Comparison of ENCODE assay signal across 25 mouse cellular contexts in genomic region chr11:11794626-11795025, GRCm38 (mm10). TPM values are rescaled to one million over a fixed set of nuclear protein-coding genes. Genes with fewer than 3 reads are reported as not detected.
DNase-seq lines count a peak whose midpoint lies in the region; ATAC-seq and TF ChIP-seq lines count a peak whose summit lies in the region.
"Had no signal": no experiment of that assay in that cellular context is flagged by ENCODE, and none has a peak within 500 bp of the region (broad histone marks: within the 10 kb centered on the region; RNA-seq: fewer than 3 reads in every experiment).

No protein-coding gene starts in this region.

- H3K27ac ChIP-seq in stomach, embryonic 14.5 days (ENCODE audit: low read length), result no peak overlapping the region
- no peak overlapping the region for H3K27ac ChIP-seq in stomach, postnatal 0 days (replicated peaks)
- H3K27ac ChIP-seq in intestine, embryonic 14.5 days (ENCODE audit: low read depth), result no peak overlapping the region
- no peak overlapping the region for H3K27ac ChIP-seq in intestine, embryonic 16.5 days (ENCODE audit: low read length)
- H3K27ac ChIP-seq: embryonic facial prominence, embryonic 13.5 days; embryonic facial prominence, embryonic 15.5 days; forebrain, embryonic 10.5 days; forebrain, embryonic 12.5 days had no signal

- H3K4me2 ChIP-seq in stomach, embryonic 14.5 days (replicated peaks; ENCODE audit: low read depth, low read length), result no peak overlapping the region
- H3K4me2 ChIP-seq in stomach, postnatal 0 days (replicated peaks; ENCODE audit: low read depth), result no peak overlapping the region
- H3K4me2 ChIP-seq in intestine, embryonic 14.5 days (ENCODE audit: low read length), result no peak overlapping the region
- no peak overlapping the region for H3K4me2 ChIP-seq in intestine, embryonic 16.5 days (ENCODE audit: low read depth, low read length)
- H3K4me2 ChIP-seq: embryonic facial prominence, embryonic 13.5 days; embryonic facial prominence, embryonic 15.5 days; forebrain, embryonic 12.5 days had no signal

- DNase-seq in stomach, postnatal 0 days (ENCODE audit: low spot score), result no peak
- no peak for DNase-seq in intestine, embryonic 14.5 days (ENCODE audit: low spot score)
- DNase-seq in adrenal gland, postnatal 10 days, result no peak
- no peak for DNase-seq in left cerebral cortex, adult 9 months (ENCODE audit: low spot score in 2 of 2)
- no peak for DNase-seq in left cerebral cortex, adult 11 months (ENCODE audit: low spot score)
- DNase-seq: adrenal gland, adult 2 months; adrenal gland, postnatal 14 days; cerebellum, adult 11 months; cerebellum, adult 18-20 months; cerebellum, adult 8-10 months; cerebellum, adult 9-11 months; cerebellum, postnatal 14 days; cerebellum, postnatal 36 days; embryo, embryonic 11 days had no signal

- no peak overlapping the region for H3K9ac ChIP-seq in stomach, embryonic 14.5 days (replicated peaks; ENCODE audit: low read depth, low read length)
- H3K9ac ChIP-seq in stomach, postnatal 0 days (ENCODE audit: low read length), result no peak overlapping the region
- no peak overlapping the region for H3K9ac ChIP-seq in intestine, embryonic 14.5 days (ENCODE audit: low read length)
- H3K9ac ChIP-seq in intestine, embryonic 16.5 days (ENCODE audit: low read depth, low read length), result no peak overlapping the region
- H3K9ac ChIP-seq: embryonic facial prominence, embryonic 13.5 days; embryonic facial prominence, embryonic 15.5 days; forebrain, embryonic 12.5 days had no signal

- H3K36me3 ChIP-seq in stomach, embryonic 14.5 days (ENCODE audit: control insufficient read depth, insufficient read depth, low read length), result peaks cover 10% of the 10 kb centered on the region
- no peaks in the 10 kb centered on the region for H3K36me3 ChIP-seq in stomach, postnatal 0 days (ENCODE audit: control insufficient read depth, insufficient read depth, low read length)
- H3K36me3 ChIP-seq in intestine, embryonic 14.5 days (ENCODE audit: control insufficient read depth, insufficient read depth, low read length), result peaks cover 32% of the 10 kb centered on the region
- H3K36me3 ChIP-seq in intestine, embryonic 16.5 days (ENCODE audit: control insufficient read depth, insufficient read depth, low read length), result peaks cover 8% of the 10 kb centered on the region; the same call in 1 of the 2 replicates

- no peaks in the 10 kb centered on the region for H3K4me1 ChIP-seq in stomach, embryonic 14.5 days (ENCODE audit: control insufficient read depth, insufficient read depth, low read length)
- H3K4me1 ChIP-seq in stomach, postnatal 0 days (replicated peaks; ENCODE audit: control insufficient read depth, insufficient read depth), result no peaks in the 10 kb centered on the region
- H3K4me1 ChIP-seq in intestine, embryonic 14.5 days (replicated peaks; ENCODE audit: control insufficient read depth, insufficient read depth, low read length), result no peaks in the 10 kb centered on the region
- no peaks in the 10 kb centered on the region for H3K4me1 ChIP-seq in intestine, embryonic 16.5 days (ENCODE audit: control insufficient read depth, insufficient read depth, low read length)
- H3K4me1 ChIP-seq: embryonic facial prominence, embryonic 13.5 days; embryonic facial prominence, embryonic 15.5 days; forebrain, embryonic 10.5 days; forebrain, embryonic 12.5 days had no signal

- no peak for TF ChIP-seq CTCF in stomach, postnatal 0 days (IDR thresholded peaks at IDR 0.05; ENCODE audit: low read depth)

- H3K9me3 ChIP-seq in stomach, embryonic 14.5 days (ENCODE audit: control insufficient read depth, low read depth, low read length), result no peaks in the 10 kb centered on the region
- no peaks in the 10 kb centered on the region for H3K9me3 ChIP-seq in stomach, postnatal 0 days (ENCODE audit: control insufficient read depth, low read length)
- no peaks in the 10 kb centered on the region for H3K9me3 ChIP-seq in intestine, embryonic 14.5 days (ENCODE audit: control insufficient read depth, low read length)
- H3K9me3 ChIP-seq in intestine, embryonic 16.5 days (ENCODE audit: control insufficient read depth, low read length), result no peaks in the 10 kb centered on the region
- H3K9me3 ChIP-seq: embryonic facial prominence, embryonic 13.5 days; embryonic facial prominence, embryonic 15.5 days; forebrain, embryonic 10.5 days; forebrain, embryonic 12.5 days; G1E had no signal

- ATAC-seq in stomach, embryonic 14.5 days (ENCODE audit: insufficient number of reproducible peaks, insufficient read depth, low FRiP score, low read depth), result 0 out of 2 replicates have a peak, but pooled peaks have one; percentile 49
- ATAC-seq in stomach, postnatal 0 days (ENCODE audit: low FRiP score, low TSS enrichment), result no peak
- peak; percentile 55; the same call in 1 of the 2 replicates for ATAC-seq in intestine, embryonic 14.5 days (replicated peaks; ENCODE audit: low FRiP score, low TSS enrichment, low read depth)
- ATAC-seq in intestine, embryonic 16.5 days, result peak; percentile 91
- 0 out of 2 replicates have a peak, but pooled peaks have one; percentile 37 for ATAC-seq in megakaryocyte-erythroid progenitor cell, adult 5-6 weeks (replicated peaks; ENCODE audit: low FRiP score, low TSS enrichment, poor library complexity, severe bottlenecking)
- ATAC-seq: forebrain, embryonic 14.5 days; forebrain, embryonic 16.5 days had no signal

- WGBS in stomach, embryonic 14.5 days, result 48% methylated on average over 1 of the region's 1 CpGs
- 56% methylated on average over 1 of the region's 1 CpGs for WGBS in stomach, postnatal 0 days
- WGBS in intestine, embryonic 14.5 days, result 37% methylated on average over 1 of the region's 1 CpGs
- WGBS in intestine, embryonic 16.5 days, result 35% methylated on average over 1 of the region's 1 CpGs

- no peak for TF ChIP-seq EP300 in stomach, postnatal 0 days (optimal IDR thresholded peaks at IDR 0.05)

- H3K27me3 ChIP-seq in stomach, embryonic 14.5 days (ENCODE audit: control insufficient read depth, insufficient read depth, low read length), result no peaks in the 10 kb centered on the region
- H3K27me3 ChIP-seq in stomach, postnatal 0 days (ENCODE audit: control insufficient read depth, insufficient read depth, low read length), result no peaks in the 10 kb centered on the region
- H3K27me3 ChIP-seq in intestine, embryonic 14.5 days (replicated peaks; ENCODE audit: control insufficient read depth, insufficient read depth, low read length), result no peaks in the 10 kb centered on the region
- H3K27me3 ChIP-seq in intestine, embryonic 16.5 days (replicated peaks; ENCODE audit: control insufficient read depth, insufficient read depth, low read length), result no peaks in the 10 kb centered on the region
- H3K27me3 ChIP-seq: embryonic facial prominence, embryonic 13.5 days; embryonic facial prominence, embryonic 15.5 days; forebrain, embryonic 12.5 days had no signal

- H3K4me3 ChIP-seq in stomach, embryonic 14.5 days (ENCODE audit: low read depth, low read length), result no peak overlapping the region
- no peak overlapping the region for H3K4me3 ChIP-seq in stomach, postnatal 0 days (ENCODE audit: low read depth, low read length)
- no peak overlapping the region for H3K4me3 ChIP-seq in intestine, embryonic 14.5 days (ENCODE audit: low read depth, low read length)
- no peak overlapping the region for H3K4me3 ChIP-seq in intestine, embryonic 16.5 days (ENCODE audit: low read length)
- H3K4me3 ChIP-seq: embryonic facial prominence, embryonic 13.5 days; embryonic facial prominence, embryonic 15.5 days; erythroblast, embryonic 14.5 days; forebrain, embryonic 10.5 days; forebrain, embryonic 12.5 days had no signal

RNA-seq across cellular contexts. Expression of gene Fignl1, which starts 14.1 kb away (rescaled TPM):
- polyA plus RNA-seq in stomach, embryonic 14.5 days (2014; fragmentation: Nextera tagmentation; extraction: Ambion mirVana), result 52.6 and 56.5 TPM in 2 replicates
- 9.5 and 10.5 TPM in 2 replicates for polyA plus RNA-seq in stomach, postnatal 0 days (2015; fragmentation: Nextera tagmentation; extraction: Ambion mirVana)
- 61.7 and 63.7 TPM in 2 replicates for polyA plus RNA-seq in intestine, embryonic 14.5 days (2014; fragmentation: Nextera tagmentation; extraction: Ambion mirVana)
- 38.1 and 40.4 TPM in 2 replicates for polyA plus RNA-seq in intestine, embryonic 16.5 days (2015; fragmentation: Nextera tagmentation; extraction: Ambion mirVana)
- 59.5 and 80.1 TPM in 2 replicates for total RNA-seq in megakaryocyte-erythroid progenitor cell, adult 5-6 weeks (2014; fragmentation: Nextera tagmentation)
- total RNA-seq in megakaryocyte-erythroid progenitor cell, adult 5-6 weeks (2017), result 89.0 and 110 TPM in 2 replicates
- 10 to 100 TPM in 1 of 2 experiments, 1 to 10 TPM in 1; 8.9 to 12.1 TPM for total RNA-seq in adrenal gland, postnatal 10 days (2021)
